Mouse (Mus musculus) neural tube, embryonic 13.5 days (tissue): ENCODE results near the gene Mapk8ip3. TPM values are rescaled to one million over a fixed set of nuclear protein-coding genes. Genes with fewer than 3 reads are reported as not detected.
A peak's percentile ranks its signal among the peaks of the same experiment; 100 is the strongest.

ENCODE experiments used
- ATAC-seq: fragments of 200-750 bp; cut with Nextera tagmentation; 2 replicates; pipeline ENCODE4 v1.8.0; 2017; ENCODE audit warnings: low read depth, mild to moderate bottlenecking, moderate TSS enrichment, moderate library complexity
- H3K27ac ChIP-seq: fragments of 300-500 bp; sonication (generic); replicated peaks from 2 replicates; pipeline ENCODE4 v1.5.1; 2015; ENCODE audit warnings: moderate library complexity, mild to moderate bottlenecking, inconsistent platforms
- H3K27me3 ChIP-seq: fragments of 300-500 bp; sonication (generic); 2 replicates; pipeline ENCODE4 v1.6.1; 2015; ENCODE audit warnings: mild to moderate bottlenecking, inconsistent platforms
- H3K36me3 ChIP-seq: fragments of 300-500 bp; sonication (generic); 2 replicates; pipeline ENCODE4 v1.6.1; 2015; ENCODE audit warnings: mild to moderate bottlenecking, inconsistent platforms
- H3K4me1 ChIP-seq: fragments of 300-500 bp; sonication (generic); replicated peaks from 2 replicates; pipeline ENCODE4 v1.6.1; 2015; ENCODE audit warnings: inconsistent platforms
- H3K4me2 ChIP-seq: fragments of 300-500 bp; sonication (generic); 2 replicates; pipeline ENCODE4 v1.6.1; 2015; ENCODE audit warnings: inconsistent platforms, mild to moderate bottlenecking, moderate library complexity
- H3K4me3 ChIP-seq: fragments of 300-500 bp; sonication (generic); 2 replicates; pipeline ENCODE4 v1.5.1; 2015; ENCODE audit warnings: mild to moderate bottlenecking, inconsistent platforms
- H3K9ac ChIP-seq: fragments of 300-500 bp; sonication (generic); 2 replicates; pipeline ENCODE4 v1.6.1; 2015; ENCODE audit warnings: moderate library complexity, mild to moderate bottlenecking, inconsistent platforms
- H3K9me3 ChIP-seq: fragments of 300-500 bp; sonication (generic); 2 replicates; pipeline ENCODE4 v1.6.1; 2016; ENCODE audit warnings: inconsistent platforms
- WGBS: fragments of 180-500 bp; shearing (Covaris S2); methylation state at CpG from one replicate; pipeline ENCODE4 v1.1.7; 2015; 5-methylcytosine and 5-hydroxymethylcytosine counted together
- polyA plus RNA-seq: library from polyadenylated mRNA; unstranded; fragments of >200 nt; fragmentation: Nextera tagmentation; extraction: Ambion mirVana; gene quantifications from 2 replicates; pipeline ENCODE4 v1.2.1, GENCODE M21; 2015

Mapk8ip3 gene
- polyA plus RNA-seq, 1 experiment from 2014 or later, result 85.8 TPM

GRCm38 (mm10) chr17:24851381-24852125 is 85.2 kb downstream of the Mapk8ip3 start:
- Histone ChIP-seq H3K4me1 (peaks cover 24% of the 10 kb centered on the region), H3K4me3 (peak overlapping the region; percentile 77), H3K27ac (no peak overlapping the region), H3K27me3 (peaks cover 8% of the 10 kb centered on the region), H3K9me3 (no peaks in the 10 kb centered on the region), H3K36me3 (peaks cover 38% of the 10 kb centered on the region), H3K4me2 (peak overlapping the region; percentile 72), H3K9ac (peak overlapping the region; percentile 81)
- WGBS, result 81% methylated on average over 10 of the region's 10 CpGs
- ATAC-seq, result no peak

GRCm38 (mm10) chr17:24850773-24851127 is 86.0 kb downstream of the Mapk8ip3 start:
- Histone ChIP-seq H3K9ac (peak overlapping the region; percentile 81), H3K4me1 (peaks cover 24% of the 10 kb centered on the region), H3K4me2 (peak overlapping the region; percentile 72), H3K27ac (peak overlapping the region; percentile 67), H3K36me3 (peaks cover 30% of the 10 kb centered on the region), H3K4me3 (peak overlapping the region; percentile 77), H3K9me3 (no peaks in the 10 kb centered on the region), H3K27me3 (peaks cover 8% of the 10 kb centered on the region)
- ATAC-seq, result no peak
- 2% methylated on average over 20 of the region's 20 CpGs for WGBS

GRCm38 (mm10) chr17:24850065-24850772 is 86.6 kb downstream of the Mapk8ip3 start, which contains the start of gene Fahd1:
TSS of gene Fahd1 (minus strand) at chr17:24850364.
- H3K4me2 ChIP-seq, result peak within 1 kb of the TSS; percentile 89
- peaks cover 11% of the 10 kb centered on the region for H3K27me3 ChIP-seq
- peak; percentile 100 for ATAC-seq
- peak within 1 kb of the TSS; percentile 77 for H3K4me3 ChIP-seq
- WGBS, result under 1% methylated on average over 58 of the region's 58 CpGs
- H3K9ac ChIP-seq, result peak within 1 kb of the TSS; percentile 81
- peaks cover 24% of the 10 kb centered on the region for H3K4me1 ChIP-seq
- peak within 1 kb of the TSS; percentile 94 for H3K27ac ChIP-seq
- H3K36me3 ChIP-seq, result peaks cover 26% of the 10 kb centered on the region
- H3K9me3 ChIP-seq, result no peaks in the 10 kb centered on the region

DNA sequence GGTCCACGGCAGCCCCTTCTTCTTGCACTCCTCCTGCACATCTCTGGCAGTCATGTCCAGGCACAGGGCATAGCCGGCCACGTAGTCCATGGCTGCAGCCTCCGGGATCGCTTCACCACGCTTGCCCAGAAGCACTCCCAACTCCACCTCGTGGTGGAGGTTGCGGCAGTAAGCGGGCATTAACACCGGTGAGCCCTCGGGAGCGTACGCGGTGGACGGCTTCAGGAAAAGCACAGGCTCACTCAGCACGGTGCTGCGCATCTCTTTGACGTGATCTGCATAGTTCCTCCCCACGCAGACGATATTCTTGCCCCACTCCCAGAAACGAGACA is 87.1 kb downstream of the Mapk8ip3 start:
- H3K27me3 ChIP-seq, result peaks cover 14% of the 10 kb centered on the region
- under 1% methylated on average over 21 of the region's 21 CpGs for WGBS
- H3K4me1 ChIP-seq, result peaks cover 24% of the 10 kb centered on the region
- peak; percentile 73 for ATAC-seq
- no peaks in the 10 kb centered on the region for H3K9me3 ChIP-seq
- H3K36me3 ChIP-seq, result peaks cover 21% of the 10 kb centered on the region
- H3K27ac ChIP-seq, result peak overlapping the region; percentile 94
- peak overlapping the region; percentile 77 for H3K4me3 ChIP-seq
- H3K9ac ChIP-seq, result peak overlapping the region; percentile 81
- H3K4me2 ChIP-seq, result peak overlapping the region; percentile 89

DNA sequence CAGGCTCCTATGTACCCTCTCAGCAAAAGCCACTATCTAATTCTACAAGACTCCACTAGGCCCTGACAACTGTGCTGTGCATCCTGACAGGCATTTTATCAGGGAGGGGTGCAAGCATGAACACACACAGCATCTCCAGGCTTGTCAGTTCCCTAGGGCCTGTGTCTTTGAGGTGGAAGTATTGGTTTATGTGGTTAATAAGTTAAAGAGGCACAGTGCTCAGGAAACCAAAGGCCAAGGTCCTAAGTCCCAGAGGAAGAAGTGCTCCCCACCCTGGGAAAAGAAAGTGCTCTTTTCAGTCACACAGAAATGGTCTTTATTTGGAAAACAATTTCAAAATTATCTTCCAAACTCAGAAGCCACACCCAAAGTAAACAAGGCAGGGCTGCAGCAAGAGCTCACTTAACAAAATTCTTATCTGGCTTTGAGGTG is 88.2 kb downstream of the Mapk8ip3 start:
- Histone ChIP-seq H3K36me3 (peaks cover 10% of the 10 kb centered on the region), H3K4me3 (peak overlapping the region; percentile 77; the same call in 1 of the 2 replicates), H3K9me3 (no peaks in the 10 kb centered on the region), H3K9ac (no peak overlapping the region; the same call in 1 of the 2 replicates), H3K4me1 (peaks cover 24% of the 10 kb centered on the region), H3K27me3 (peaks cover 20% of the 10 kb centered on the region), H3K4me2 (peak overlapping the region; percentile 89), H3K27ac (no peak overlapping the region)
- ATAC-seq, result no peak

DNA sequence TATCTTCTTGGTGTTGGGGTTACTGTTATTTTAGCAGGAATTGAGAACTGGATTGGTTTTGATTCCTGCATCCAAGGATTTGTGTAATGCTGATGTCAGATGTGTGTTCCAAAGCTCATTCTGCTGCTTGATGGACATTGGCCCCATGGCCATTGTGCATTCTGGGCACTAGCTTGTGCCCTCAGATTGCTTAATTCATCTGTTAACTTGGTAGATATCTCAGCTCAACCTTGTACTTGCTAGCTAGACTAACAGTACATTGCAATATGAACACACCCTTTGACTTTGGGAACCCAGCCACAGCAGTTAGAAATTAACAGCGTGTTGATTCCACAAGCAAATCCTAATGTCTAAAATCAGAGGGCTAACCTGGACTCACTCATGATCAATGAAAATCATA is 89.4 kb downstream of the Mapk8ip3 start:
- H3K27me3 ChIP-seq, result peaks cover 20% of the 10 kb centered on the region
- H3K9ac ChIP-seq, result no peak overlapping the region
- H3K36me3 ChIP-seq, result no peaks in the 10 kb centered on the region
- peaks cover 24% of the 10 kb centered on the region for H3K4me1 ChIP-seq
- H3K4me2 ChIP-seq, result no peak overlapping the region
- ATAC-seq, result no peak
- no peak overlapping the region for H3K4me3 ChIP-seq
- H3K9me3 ChIP-seq, result no peaks in the 10 kb centered on the region
- 97% methylated on average over 1 of the region's 1 CpGs for WGBS
- no peak overlapping the region for H3K27ac ChIP-seq

DNA sequence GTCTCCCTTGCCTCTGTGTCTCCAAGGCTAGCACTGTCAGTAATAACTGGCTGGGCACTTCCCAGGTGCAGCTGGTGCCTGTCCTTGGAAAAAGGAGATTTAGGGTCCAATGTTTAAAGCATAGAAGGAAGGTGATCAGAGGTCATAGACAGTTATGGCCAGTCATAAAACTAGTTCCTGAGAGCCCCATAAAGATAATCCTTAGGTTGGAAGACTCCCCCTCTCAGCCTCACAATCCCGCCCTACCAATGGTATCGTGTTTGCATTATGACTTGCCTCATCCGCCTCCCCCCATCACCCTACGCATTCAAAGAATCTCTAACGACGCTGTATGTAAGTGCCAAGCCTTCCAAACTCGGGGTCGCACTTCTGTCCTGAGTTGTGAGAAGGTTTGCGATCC is 92.3 kb downstream of the Mapk8ip3 start:
- 40% methylated on average over 9 of the region's 9 CpGs for WGBS
- Histone ChIP-seq H3K4me1 (peaks cover 12% of the 10 kb centered on the region), H3K27ac (no peak overlapping the region), H3K4me2 (no peak overlapping the region), H3K4me3 (no peak overlapping the region), H3K9me3 (no peaks in the 10 kb centered on the region), H3K36me3 (no peaks in the 10 kb centered on the region), H3K9ac (no peak overlapping the region), H3K27me3 (peaks cover 28% of the 10 kb centered on the region)
- no peak for ATAC-seq

DNA sequence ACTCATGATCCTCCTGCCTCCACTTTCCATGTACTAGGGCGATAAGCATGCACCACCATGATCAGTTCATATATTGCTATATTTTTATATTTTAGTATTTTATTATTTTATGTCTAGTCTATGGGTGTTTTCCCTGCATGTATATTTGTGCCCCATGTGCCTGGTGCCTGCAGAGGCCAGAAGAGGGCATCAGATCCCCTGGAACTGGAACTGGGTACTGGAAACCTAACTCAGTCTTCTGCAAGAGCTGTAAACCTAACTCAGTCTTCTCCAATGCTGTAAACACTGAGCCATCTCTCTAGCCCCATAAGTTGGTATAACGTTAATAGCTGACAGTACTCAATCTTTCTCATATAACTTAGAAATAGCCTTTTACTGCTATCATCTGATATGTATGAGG is 94.1 kb downstream of the Mapk8ip3 start:
- H3K4me1 ChIP-seq, result no peaks in the 10 kb centered on the region
- 56% methylated on average over 2 of the region's 2 CpGs for WGBS
- H3K4me2 ChIP-seq, result no peak overlapping the region
- peaks cover 32% of the 10 kb centered on the region for H3K27me3 ChIP-seq
- no peaks in the 10 kb centered on the region for H3K9me3 ChIP-seq
- H3K9ac ChIP-seq, result no peak overlapping the region
- no peaks in the 10 kb centered on the region for H3K36me3 ChIP-seq
- no peak overlapping the region for H3K4me3 ChIP-seq
- no peak overlapping the region for H3K27ac ChIP-seq
- ATAC-seq, result no peak

Other genes with a start within 250 kb of the Mapk8ip3 start
- 94.2 and 114 TPM in 2 replicates for gene Syngr3, start 247.0 kb downstream of the Mapk8ip3 start, polyA plus RNA-seq
- 34.3 and 39.6 TPM in 2 replicates for gene Gfer, start 240.8 kb downstream of the Mapk8ip3 start, polyA plus RNA-seq
- gene Noxo1, start 240.7 kb downstream of the Mapk8ip3 start, polyA plus RNA-seq, result 1.1 and 1.5 TPM in 2 replicates
- gene Tbl3, start 229.3 kb downstream of the Mapk8ip3 start, polyA plus RNA-seq, result 58.4 and 64.0 TPM in 2 replicates
- gene Rnf151, start 218.9 kb downstream of the Mapk8ip3 start, polyA plus RNA-seq, result 0.18 TPM in 1 of 2 replicates, not detected in the other
- 759 and 773 TPM in 2 replicates for gene Rps2, start 218.9 kb downstream of the Mapk8ip3 start, polyA plus RNA-seq
- gene Ndufb10, start 212.5 kb downstream of the Mapk8ip3 start, polyA plus RNA-seq, result 261 and 273 TPM in 2 replicates
- not detected in 2 replicates for gene Rpl3l, start 209.2 kb downstream of the Mapk8ip3 start, polyA plus RNA-seq
- 26.5 and 29.4 TPM in 2 replicates for gene Msrb1, start 200.3 kb downstream of the Mapk8ip3 start, polyA plus RNA-seq
- gene Hs3st6, start 184.0 kb downstream of the Mapk8ip3 start, polyA plus RNA-seq, result 0.39 and 0.59 TPM in 2 replicates
- not detected in 2 replicates for gene Meiob, start 132.7 kb downstream of the Mapk8ip3 start, polyA plus RNA-seq
- gene Hagh, start 96.8 kb downstream of the Mapk8ip3 start, polyA plus RNA-seq, result 55.7 and 59.0 TPM in 2 replicates
- 21.1 and 22.3 TPM in 2 replicates for gene Fahd1, start 86.6 kb downstream of the Mapk8ip3 start, polyA plus RNA-seq
- 0.39 TPM in 1 of 2 replicates, not detected in the other for gene Igfals, start 71.0 kb downstream of the Mapk8ip3 start, polyA plus RNA-seq
- 63.5 and 76.1 TPM in 2 replicates for gene Nubp2, start 50.6 kb downstream of the Mapk8ip3 start, polyA plus RNA-seq
- 64.6 and 74.2 TPM in 2 replicates for gene Spsb3, start 50.3 kb downstream of the Mapk8ip3 start, polyA plus RNA-seq
- gene Eme2, start 41.9 kb downstream of the Mapk8ip3 start, polyA plus RNA-seq, result 32.7 and 36.3 TPM in 2 replicates
- 71.1 and 85.7 TPM in 2 replicates for gene Mrps34, start 41.9 kb downstream of the Mapk8ip3 start, polyA plus RNA-seq
- gene Nme3, start 40.5 kb downstream of the Mapk8ip3 start, polyA plus RNA-seq, result 86.0 and 89.0 TPM in 2 replicates
- 100 and 110 TPM in 2 replicates for gene Jpt2, start 23.7 kb upstream of the Mapk8ip3 start, polyA plus RNA-seq
- gene Cramp1l, start 78.8 kb upstream of the Mapk8ip3 start, polyA plus RNA-seq, result 7.0 and 7.3 TPM in 2 replicates
- gene Ift140, start 79.1 kb upstream of the Mapk8ip3 start, polyA plus RNA-seq, result 17.8 and 19.2 TPM in 2 replicates
- 9.0 and 10.8 TPM in 2 replicates for gene Tmem204, start 146.6 kb upstream of the Mapk8ip3 start, polyA plus RNA-seq
- gene Telo2, start 179.0 kb upstream of the Mapk8ip3 start, polyA plus RNA-seq, result 45.7 and 46.7 TPM in 2 replicates
- gene Ptx4, start 183.8 kb upstream of the Mapk8ip3 start, polyA plus RNA-seq, result not detected in 2 replicates
- gene Clcn7, start 196.4 kb upstream of the Mapk8ip3 start, polyA plus RNA-seq, result 23.7 and 24.4 TPM in 2 replicates
- not detected in 2 replicates for gene Ccdc154, start 225.5 kb upstream of the Mapk8ip3 start, polyA plus RNA-seq
- not detected in 2 replicates for gene Gm38655, start 238.5 kb upstream of the Mapk8ip3 start, polyA plus RNA-seq
- gene BC003965, start 247.6 kb upstream of the Mapk8ip3 start, polyA plus RNA-seq, result 32.6 and 32.7 TPM in 2 replicates